Mouse (Mus musculus): ENCODE data around the gene Jam2. TPM values are rescaled to one million over a fixed set of nuclear protein-coding genes. Genes with fewer than 3 reads are reported as not detected.

Jam2 gene
- total and polyA plus RNA-seq, 2 experiments from 2014 or later, result 28.7 to 31.2 TPM

DNA sequence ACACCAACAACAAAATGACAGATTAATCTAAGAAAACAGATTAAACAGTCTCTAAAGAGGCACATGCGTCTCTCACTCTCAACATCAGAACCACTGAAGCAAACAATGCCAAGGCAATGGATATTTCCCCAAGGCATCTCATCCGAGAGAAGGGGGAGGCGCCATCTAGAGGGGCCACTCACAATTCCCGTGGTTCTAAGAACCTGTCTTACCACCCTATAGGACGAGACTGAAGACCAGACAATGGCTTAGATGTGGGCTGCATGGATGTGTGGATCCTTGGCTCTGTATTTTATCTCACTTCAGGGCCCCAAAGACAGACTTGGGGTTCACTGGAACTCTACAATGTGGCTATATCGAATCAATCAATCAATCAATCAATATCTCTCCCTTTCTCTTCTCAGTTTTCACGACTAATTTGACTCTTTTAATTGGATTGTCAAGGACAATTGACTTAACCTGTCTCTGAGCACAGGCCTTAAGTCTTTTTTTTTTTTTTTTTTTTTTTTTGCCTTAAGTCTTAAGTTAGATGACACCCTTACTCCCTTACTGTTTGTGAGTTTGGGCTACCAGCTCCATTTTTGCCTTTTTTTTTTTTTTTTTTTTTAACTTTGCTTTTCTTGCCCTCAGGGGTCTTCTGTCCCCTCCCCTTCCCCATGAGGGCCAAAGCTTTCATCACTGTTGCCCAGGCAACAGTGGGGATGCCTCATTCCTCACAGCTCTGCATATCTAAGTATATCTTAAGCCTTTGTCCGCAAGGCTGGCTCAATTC lies 1.2 kb upstream of the Jam2 start:
- peak; percentile 57 for DNase-seq (ENCODE audit: low spot score)
- no peak overlapping the region for H3K9ac ChIP-seq (replicated peaks; ENCODE audit: low read length)

DNA sequence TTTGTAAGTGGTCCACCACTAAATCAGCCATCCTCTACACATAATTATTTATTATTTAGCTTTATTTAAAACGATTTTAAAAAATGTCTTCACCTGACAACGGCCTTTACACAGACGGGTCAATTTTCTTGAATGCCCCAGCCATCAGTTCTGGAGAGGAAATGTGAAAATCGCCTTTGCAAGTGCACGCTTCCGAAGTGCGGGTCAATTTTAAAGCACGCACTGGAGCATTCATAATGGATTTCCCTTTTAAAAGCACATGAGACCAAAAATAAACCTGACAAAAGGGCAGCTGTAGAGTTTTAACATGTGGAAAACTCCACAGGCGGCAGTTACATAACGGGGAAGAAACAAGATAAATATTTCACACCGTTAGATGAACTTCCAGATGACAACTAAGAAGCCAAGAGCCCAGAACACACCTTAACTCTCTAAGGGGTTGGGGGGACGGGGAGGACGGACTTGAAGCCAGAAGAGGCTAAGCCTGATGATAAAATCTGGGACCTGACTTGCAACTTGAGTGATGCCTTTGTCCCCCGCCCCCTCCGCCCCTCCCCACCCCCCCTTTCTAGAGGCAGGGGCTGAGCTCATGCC lies 558 bp upstream of the Jam2 start:
- no peaks in the 10 kb centered on the region for H3K27me3 ChIP-seq (ENCODE audit: insufficient read depth, low read length)
- H3K4me3 ChIP-seq (ENCODE audit: low read length), result peak overlapping the region; percentile 66
- no peaks in the 10 kb centered on the region for H3K9me3 ChIP-seq (ENCODE audit: low read length)
- H3K27ac ChIP-seq, result peak overlapping the region; percentile 88
- peaks cover 3% of the 10 kb centered on the region; the same call in 1 of the 2 replicates for H3K4me1 ChIP-seq (ENCODE audit: insufficient read depth, low read length)
- peak; percentile 2; the same call in 1 of the 2 replicates for ATAC-seq
- H3K36me3 ChIP-seq (ENCODE audit: insufficient read depth, low read length), result no peaks in the 10 kb centered on the region
- peak overlapping the region; percentile 94 for H3K4me2 ChIP-seq (ENCODE audit: low read depth, low read length)
- WGBS, result 1% methylated on average over 15 of the region's 15 CpGs
- no peak for TF ChIP-seq CTCF (IDR thresholded peaks at IDR 0.05; ENCODE audit: low read depth)
- peak; percentile 8 for DNase-seq (ENCODE audit: low spot score)
- peak overlapping the region; percentile 67; the same call in 1 of the 2 replicates for H3K9ac ChIP-seq (replicated peaks; ENCODE audit: low read length)

More for the DNA sequence above, 1.2 kb upstream of the Jam2 start:
- H3K4me3 ChIP-seq (ENCODE audit: low read length), result peak overlapping the region; percentile 66
- 0 out of 2 replicates have a peak, but pooled peaks have one; percentile 3 for TF ChIP-seq CTCF (IDR thresholded peaks at IDR 0.05; ENCODE audit: low read depth)
- H3K27ac ChIP-seq, result no peak overlapping the region
- peak overlapping the region; percentile 94 for H3K4me2 ChIP-seq (ENCODE audit: low read depth, low read length)
- H3K4me1 ChIP-seq (ENCODE audit: insufficient read depth, low read length), result peaks cover 3% of the 10 kb centered on the region; the same call in 1 of the 2 replicates
- no peaks in the 10 kb centered on the region for H3K36me3 ChIP-seq (ENCODE audit: insufficient read depth, low read length)
- H3K9me3 ChIP-seq (ENCODE audit: low read length), result no peaks in the 10 kb centered on the region
- ATAC-seq, result no peak
- WGBS, result 9% methylated on average over 8 of the region's 8 CpGs
- H3K27me3 ChIP-seq (ENCODE audit: insufficient read depth, low read length), result no peaks in the 10 kb centered on the region

DNA sequence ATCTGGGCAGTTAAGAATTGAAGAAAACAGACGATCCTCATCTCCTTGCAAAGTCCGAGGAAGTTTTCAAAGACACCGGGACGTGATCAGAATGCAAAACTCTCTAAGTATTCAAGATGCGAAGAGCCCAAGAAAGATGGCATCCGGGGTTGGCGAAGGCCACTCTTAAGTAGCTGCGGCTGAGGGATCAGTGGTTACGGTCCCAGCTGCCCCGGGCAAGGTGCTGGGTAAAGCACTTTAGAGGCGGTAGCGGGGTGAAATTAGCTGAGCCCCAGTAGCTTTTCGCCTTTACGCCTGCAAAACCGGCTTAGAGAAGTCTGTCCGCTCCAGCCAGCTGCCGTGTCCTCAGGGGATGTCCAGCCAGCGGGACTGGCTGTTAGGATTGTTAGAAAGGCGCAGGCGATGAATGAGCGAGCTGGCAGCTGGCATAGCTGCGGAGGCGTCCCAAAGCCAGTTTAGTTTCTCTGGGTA lies 873 bp downstream of the Jam2 start:
- Histone ChIP-seq H3K27ac (peak overlapping the region; percentile 88), H3K27me3 (ENCODE audit: insufficient read depth, low read length) (no peaks in the 10 kb centered on the region), H3K4me2 (ENCODE audit: low read depth, low read length) (peak overlapping the region; percentile 94), H3K9me3 (ENCODE audit: low read length) (no peaks in the 10 kb centered on the region), H3K36me3 (ENCODE audit: insufficient read depth, low read length) (no peaks in the 10 kb centered on the region), H3K4me1 (ENCODE audit: insufficient read depth, low read length) (peaks cover 3% of the 10 kb centered on the region; the same call in 1 of the 2 replicates), H3K4me3 (ENCODE audit: low read length) (peak overlapping the region; percentile 66), H3K9ac (replicated peaks; ENCODE audit: low read length) (peak overlapping the region; percentile 67)
- DNase-seq (ENCODE audit: low spot score) (peak; percentile 91), ATAC-seq (peak; percentile 52)
- under 1% methylated on average over 23 of the region's 23 CpGs for WGBS
- no peak for TF ChIP-seq CTCF (IDR thresholded peaks at IDR 0.05; ENCODE audit: low read depth)

DNA sequence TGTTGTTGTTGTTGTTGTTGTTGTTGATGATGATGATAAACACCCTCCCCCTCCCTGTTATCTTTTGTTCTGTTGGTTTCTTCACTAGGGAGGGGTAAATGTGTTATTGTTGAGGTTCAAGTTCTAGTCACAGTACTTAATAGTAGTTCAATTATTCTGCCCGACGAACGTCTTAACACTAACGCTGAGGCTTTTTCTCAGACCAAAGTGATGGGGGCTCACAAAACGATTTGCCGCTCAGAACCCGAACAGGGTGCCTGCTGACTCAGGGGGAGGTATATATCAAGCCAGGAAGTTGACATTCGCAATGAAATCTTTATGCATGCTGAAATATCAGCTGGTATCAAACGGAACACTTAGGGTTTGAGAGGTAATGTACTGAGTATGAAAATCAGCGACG lies 1.4 kb downstream of the Jam2 start:
- ATAC-seq (no peak), DNase-seq (ENCODE audit: low spot score) (no peak)
- Histone ChIP-seq H3K27me3 (ENCODE audit: insufficient read depth, low read length) (no peaks in the 10 kb centered on the region), H3K9ac (replicated peaks; ENCODE audit: low read length) (no peak overlapping the region), H3K9me3 (ENCODE audit: low read length) (no peaks in the 10 kb centered on the region), H3K4me1 (ENCODE audit: insufficient read depth, low read length) (peaks cover 3% of the 10 kb centered on the region; the same call in 1 of the 2 replicates), H3K4me3 (ENCODE audit: low read length) (peak overlapping the region; percentile 66), H3K36me3 (ENCODE audit: insufficient read depth, low read length) (no peaks in the 10 kb centered on the region), H3K4me2 (ENCODE audit: low read depth, low read length) (peak overlapping the region; percentile 94), H3K27ac (no peak overlapping the region)
- no peak for TF ChIP-seq CTCF (IDR thresholded peaks at IDR 0.05; ENCODE audit: low read depth)
- WGBS, result 11% methylated on average over 11 of the region's 11 CpGs

DNA sequence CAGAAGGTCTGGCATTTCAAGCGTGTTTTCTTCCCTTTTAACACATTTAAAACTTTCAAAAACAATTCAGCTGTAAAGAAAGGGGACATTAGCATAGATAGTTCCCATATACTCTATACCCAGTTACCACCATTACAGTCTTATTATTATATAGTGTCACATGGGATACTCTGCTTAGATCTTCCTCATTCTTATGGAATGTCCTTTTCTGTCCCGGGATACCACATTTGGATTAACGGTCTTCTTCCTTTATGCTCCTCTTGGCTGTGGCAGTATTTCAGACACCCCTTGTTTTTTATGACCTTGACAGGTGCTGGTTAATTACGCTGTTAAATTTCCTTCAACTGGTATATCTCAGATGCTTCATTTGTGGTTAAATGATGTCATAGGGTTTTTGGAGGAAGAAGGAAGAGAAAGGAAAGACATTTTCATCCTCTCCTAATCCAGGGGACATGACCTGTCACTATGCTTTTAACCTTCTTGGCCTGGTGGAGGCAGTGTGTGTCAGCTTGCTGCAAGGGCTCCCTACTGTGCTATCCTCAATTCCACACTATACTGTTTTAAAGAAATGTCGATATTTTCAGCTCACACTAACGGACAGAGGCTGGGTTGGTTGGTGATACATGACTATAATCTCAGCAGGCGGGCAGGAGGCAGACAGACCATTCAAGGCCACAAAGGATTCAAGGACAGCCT lies 2.3 kb downstream of the Jam2 start:
- WGBS, result 40% methylated on average over 7 of the region's 7 CpGs
- H3K27ac ChIP-seq, result no peak overlapping the region
- H3K36me3 ChIP-seq (ENCODE audit: insufficient read depth, low read length), result no peaks in the 10 kb centered on the region
- peaks cover 3% of the 10 kb centered on the region; the same call in 1 of the 2 replicates for H3K4me1 ChIP-seq (ENCODE audit: insufficient read depth, low read length)
- no peak for ATAC-seq
- no peaks in the 10 kb centered on the region for H3K27me3 ChIP-seq (ENCODE audit: insufficient read depth, low read length)
- peak overlapping the region; percentile 66 for H3K4me3 ChIP-seq (ENCODE audit: low read length)
- peak; percentile 54 for TF ChIP-seq CTCF (IDR thresholded peaks at IDR 0.05; ENCODE audit: low read depth)
- no peak overlapping the region for H3K9ac ChIP-seq (replicated peaks; ENCODE audit: low read length)
- DNase-seq (ENCODE audit: low spot score), result peak; percentile 17
- no peaks in the 10 kb centered on the region for H3K9me3 ChIP-seq (ENCODE audit: low read length)
- H3K4me2 ChIP-seq (ENCODE audit: low read depth, low read length), result peak overlapping the region; percentile 94

DNA sequence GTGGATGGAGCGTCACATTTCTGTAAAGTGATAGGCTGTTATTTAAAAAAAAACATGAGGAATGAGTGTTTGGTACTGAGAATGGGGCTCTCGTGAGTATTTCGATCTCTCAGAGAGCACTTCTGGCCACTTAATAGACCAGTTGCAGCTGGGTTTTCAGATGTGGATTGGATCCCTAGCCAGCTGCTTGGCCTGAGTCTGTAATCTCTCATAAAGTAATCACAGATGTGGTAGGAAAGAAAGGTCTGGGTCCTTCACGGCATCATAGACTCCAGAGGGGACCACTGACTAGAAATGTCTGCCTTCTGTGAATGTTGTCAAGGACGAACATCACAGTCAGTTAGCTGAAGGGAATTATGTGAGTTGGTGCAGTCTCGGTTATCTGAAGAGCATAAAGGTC lies 4.5 kb downstream of the Jam2 start:
- WGBS, result 91% methylated on average over 6 of the region's 6 CpGs
- H3K4me3 ChIP-seq (ENCODE audit: low read length), result no peak overlapping the region
- no peak overlapping the region for H3K4me2 ChIP-seq (ENCODE audit: low read depth, low read length)
- no peaks in the 10 kb centered on the region for H3K27me3 ChIP-seq (ENCODE audit: insufficient read depth, low read length)
- no peak overlapping the region for H3K9ac ChIP-seq (replicated peaks; ENCODE audit: low read length)
- H3K4me1 ChIP-seq (ENCODE audit: insufficient read depth, low read length), result no peaks in the 10 kb centered on the region
- no peaks in the 10 kb centered on the region for H3K36me3 ChIP-seq (ENCODE audit: insufficient read depth, low read length)
- H3K9me3 ChIP-seq (ENCODE audit: low read length), result no peaks in the 10 kb centered on the region
- no peak for ATAC-seq
- TF ChIP-seq CTCF (IDR thresholded peaks at IDR 0.05; ENCODE audit: low read depth), result no peak
- H3K27ac ChIP-seq, result no peak overlapping the region
- DNase-seq (ENCODE audit: low spot score), result no peak

All from hindbrain, postnatal 0 days (tissue).